Mouse (Mus musculus): Measurements from ENCODE around the gene Hoxd12. TPM values are rescaled to one million over a fixed set of nuclear protein-coding genes. Genes with fewer than 3 reads are reported as not detected.

Gene Hoxd12
- total and polyA plus RNA-seq, 3 experiments: not detected

DNA sequence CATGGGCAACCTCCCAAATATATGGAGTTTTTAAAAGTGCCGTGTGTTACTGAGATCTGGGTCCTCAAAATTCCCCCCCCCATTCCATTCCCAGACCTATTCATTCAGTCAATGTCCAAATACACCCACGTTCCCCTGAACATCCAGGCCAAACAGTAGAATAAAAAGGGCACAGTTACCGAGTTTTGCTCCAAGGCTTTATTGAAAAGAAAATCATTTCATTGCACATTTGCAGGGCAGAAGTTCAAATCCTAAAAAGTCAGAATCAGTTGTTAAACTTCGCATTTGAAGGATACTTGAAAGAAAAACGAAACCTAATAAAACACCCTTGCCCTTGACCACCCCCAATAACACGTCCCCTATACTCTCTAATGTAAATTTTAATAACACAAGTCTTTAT, 28.0 kb downstream of the Hoxd12 start:
- Histone ChIP-seq H3K9ac (ENCODE audit: control insufficient read depth, low read depth, low read length, poor library complexity, severe bottlenecking) (no peak overlapping the region), H3K4me1 (ENCODE audit: control insufficient read depth in 1 of 2, insufficient read depth in 2 of 2, low read length in 2 of 2) (no peaks in the 10 kb centered on the region; a peak in 2 of 4 replicates), H3K4me3 (ENCODE audit: control insufficient read depth in 1 of 2, insufficient read depth in 1 of 2, low read depth in 2 of 2, low read length in 2 of 2) (no peak overlapping the region), H3K27me3 (ENCODE audit: control insufficient read depth in 1 of 2, insufficient read depth in 2 of 2, low read length in 2 of 2) (no peaks in the 10 kb centered on the region), H3K79me2 (ENCODE audit: control insufficient read depth, insufficient read depth, low read length, poor library complexity) (peaks cover 6% of the 10 kb centered on the region; the same call in 1 of the 2 replicates), H3K36me3 (ENCODE audit: control insufficient read depth in 1 of 2, insufficient read depth in 2 of 2, low read length in 2 of 2) (peaks cover 0 to 2% of the 10 kb centered on the region in 2 experiments; a peak in 1 of 4 replicates), H3K27ac (ENCODE audit: control insufficient read depth, low read depth, low read length) (no peak overlapping the region), H3K9me3 (replicated peaks; ENCODE audit: insufficient read depth, low read length) (no peaks in the 10 kb centered on the region)
- no peak for DNase-seq (ENCODE audit: low read depth, low spot score)
- TF ChIP-seq RAD21 (IDR thresholded peaks at IDR 0.05; ENCODE audit: low read depth, low read length) (no peak), MAFK (IDR thresholded peaks at IDR 0.05; ENCODE audit: borderline replicate concordance, low read depth, low read length) (no peak), MAZ (IDR thresholded peaks at IDR 0.05; ENCODE audit: low read depth, low read length) (no peak), GABPA (IDR thresholded peaks at IDR 0.05; ENCODE audit: low read depth, low read length) (no peak), NRF1 (IDR thresholded peaks at IDR 0.05; ENCODE audit: insufficient read depth, low read depth, low read length, poor library complexity, severe bottlenecking) (no peak), CHD1 (IDR thresholded peaks at IDR 0.05; ENCODE audit: low read depth, low read length) (no peak), ZMIZ1 (IDR thresholded peaks at IDR 0.05; ENCODE audit: low read depth, low read length) (no peak), HCFC1 (IDR thresholded peaks at IDR 0.05; ENCODE audit: low read depth, low read length) (no peak), TAL1 (IDR thresholded peaks at IDR 0.05; ENCODE audit: low read length) (no peak), ETS1 (IDR thresholded peaks at IDR 0.05; ENCODE audit: low read depth, low read length) (no peak), ZC3H11A (IDR thresholded peaks at IDR 0.05; ENCODE audit: low read depth, low read length) (no peak), MYB (IDR thresholded peaks at IDR 0.05; ENCODE audit: low read depth, low read length) (no peak), CHD2 (IDR thresholded peaks at IDR 0.05; ENCODE audit: low read length) (no peak), EP300 (IDR thresholded peaks at IDR 0.05; ENCODE audit: low read depth in 1 of 2, low read length in 2 of 2) (no peak), NELFE (IDR thresholded peaks at IDR 0.05; ENCODE audit: low read depth, low read length) (no peak), ELF1 (IDR thresholded peaks at IDR 0.05; ENCODE audit: low read depth, low read length) (no peak), POLR2AphosphoS5 (IDR thresholded peaks at IDR 0.05; ENCODE audit: borderline replicate concordance, low read depth, low read length) (no peak), UBTF (IDR thresholded peaks at IDR 0.05; ENCODE audit: borderline replicate concordance, insufficient read depth, low read depth, low read length) (no peak)

DNA sequence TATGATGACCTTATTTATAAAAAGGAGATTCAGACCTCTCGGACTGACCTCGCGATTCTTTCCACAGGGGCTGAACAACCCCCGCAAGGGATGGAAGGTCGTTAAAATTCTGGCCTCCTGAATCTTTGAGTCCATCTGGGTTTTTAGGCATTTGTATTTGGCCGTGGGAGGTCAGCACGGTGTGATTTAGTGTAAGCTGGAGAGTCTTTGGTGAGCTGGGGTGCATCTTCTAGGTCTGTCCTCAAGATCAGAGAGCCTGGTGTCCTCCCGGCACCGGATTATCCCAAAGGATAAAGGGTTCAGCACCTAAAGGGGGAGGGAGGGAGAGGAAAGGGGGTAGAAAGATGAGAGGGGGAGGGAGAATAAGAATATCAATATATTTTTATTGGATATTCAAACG, 28.5 kb downstream of the Hoxd12 start:
- Histone ChIP-seq H3K27me3 (ENCODE audit: control insufficient read depth in 1 of 2, insufficient read depth in 2 of 2, low read length in 2 of 2) (no peaks in the 10 kb centered on the region), H3K79me2 (ENCODE audit: control insufficient read depth, insufficient read depth, low read length, poor library complexity) (peaks cover 6% of the 10 kb centered on the region; the same call in 1 of the 2 replicates), H3K36me3 (ENCODE audit: control insufficient read depth in 1 of 2, insufficient read depth in 2 of 2, low read length in 2 of 2) (peaks cover 0 to 2% of the 10 kb centered on the region in 2 experiments; a peak in 1 of 4 replicates), H3K9ac (ENCODE audit: control insufficient read depth, low read depth, low read length, poor library complexity, severe bottlenecking) (no peak overlapping the region), H3K27ac (ENCODE audit: control insufficient read depth, low read depth, low read length) (no peak overlapping the region), H3K9me3 (replicated peaks; ENCODE audit: insufficient read depth, low read length) (no peaks in the 10 kb centered on the region), H3K4me1 (ENCODE audit: control insufficient read depth in 1 of 2, insufficient read depth in 2 of 2, low read length in 2 of 2) (no peaks in the 10 kb centered on the region; a peak in 2 of 4 replicates), H3K4me3 (ENCODE audit: control insufficient read depth in 1 of 2, insufficient read depth in 1 of 2, low read depth in 2 of 2, low read length in 2 of 2) (no peak overlapping the region)
- no peak for TF ChIP-seq MAX (IDR thresholded peaks at IDR 0.05; ENCODE audit: low read length)
- no peak for TF ChIP-seq USF2 (IDR thresholded peaks at IDR 0.05; ENCODE audit: borderline replicate concordance in 1 of 2, insufficient read depth in 1 of 2, low read depth in 1 of 2, low read length in 2 of 2)
- TF ChIP-seq JUND (IDR thresholded peaks at IDR 0.05; ENCODE audit: low read depth, low read length): no peak
- TF ChIP-seq POLR2A (IDR thresholded peaks at IDR 0.05; ENCODE audit: control insufficient read depth in 1 of 2, insufficient read depth in 1 of 2, low read depth in 1 of 2, low read length in 2 of 2, poor library complexity in 1 of 2): no peak
- no peak for TF ChIP-seq TAL1 (IDR thresholded peaks at IDR 0.05; ENCODE audit: low read length)
- TF ChIP-seq MYC (IDR thresholded peaks at IDR 0.05; ENCODE audit: low read depth, low read length): no peak
- TF ChIP-seq ZNF384 (IDR thresholded peaks at IDR 0.05; ENCODE audit: low read depth, low read length): no peak
- no peak for TF ChIP-seq ZC3H11A (IDR thresholded peaks at IDR 0.05; ENCODE audit: low read depth, low read length)
- TF ChIP-seq ELF1 (IDR thresholded peaks at IDR 0.05; ENCODE audit: low read depth, low read length): no peak
- TF ChIP-seq NRF1 (IDR thresholded peaks at IDR 0.05; ENCODE audit: insufficient read depth, low read depth, low read length, poor library complexity, severe bottlenecking): no peak
- no peak for TF ChIP-seq EP300 (IDR thresholded peaks at IDR 0.05; ENCODE audit: low read depth in 1 of 2, low read length in 2 of 2)
- no peak for TF ChIP-seq ZMIZ1 (IDR thresholded peaks at IDR 0.05; ENCODE audit: low read depth, low read length)
- TF ChIP-seq CHD1 (IDR thresholded peaks at IDR 0.05; ENCODE audit: low read depth, low read length): no peak
- no peak for TF ChIP-seq CTCF (IDR thresholded peaks at IDR 0.05 in 2 of 3, conservative IDR thresholded peaks at IDR 0.05 in 1 of 3; ENCODE audit: control insufficient read depth in 1 of 3, insufficient read depth in 1 of 3, low read depth in 2 of 3, low read length in 3 of 3, poor library complexity in 1 of 3, severe bottlenecking in 1 of 3)
- no peak for TF ChIP-seq GABPA (IDR thresholded peaks at IDR 0.05; ENCODE audit: low read depth, low read length)
- no peak for TF ChIP-seq SIN3A (IDR thresholded peaks at IDR 0.05; ENCODE audit: low read length)
- TF ChIP-seq RCOR1 (IDR thresholded peaks at IDR 0.05; ENCODE audit: low read depth, low read length): no peak
- no peak for TF ChIP-seq MXI1 (IDR thresholded peaks at IDR 0.05; ENCODE audit: low read depth, low read length)
- DNase-seq (ENCODE audit: low read depth, low spot score): no peak
